Mouse (Mus musculus): Measurements from ENCODE around the gene Spats1. TPM values are rescaled to one million over a fixed set of nuclear protein-coding genes. Genes with fewer than 3 reads are reported as not detected.
A peak's percentile ranks its signal among the peaks of the same experiment; 100 is the strongest.

Gene Spats1
- polyA plus RNA-seq (2012; rRNA removed) = 0.97 and 1.3 TPM in 2 replicates

DNA sequence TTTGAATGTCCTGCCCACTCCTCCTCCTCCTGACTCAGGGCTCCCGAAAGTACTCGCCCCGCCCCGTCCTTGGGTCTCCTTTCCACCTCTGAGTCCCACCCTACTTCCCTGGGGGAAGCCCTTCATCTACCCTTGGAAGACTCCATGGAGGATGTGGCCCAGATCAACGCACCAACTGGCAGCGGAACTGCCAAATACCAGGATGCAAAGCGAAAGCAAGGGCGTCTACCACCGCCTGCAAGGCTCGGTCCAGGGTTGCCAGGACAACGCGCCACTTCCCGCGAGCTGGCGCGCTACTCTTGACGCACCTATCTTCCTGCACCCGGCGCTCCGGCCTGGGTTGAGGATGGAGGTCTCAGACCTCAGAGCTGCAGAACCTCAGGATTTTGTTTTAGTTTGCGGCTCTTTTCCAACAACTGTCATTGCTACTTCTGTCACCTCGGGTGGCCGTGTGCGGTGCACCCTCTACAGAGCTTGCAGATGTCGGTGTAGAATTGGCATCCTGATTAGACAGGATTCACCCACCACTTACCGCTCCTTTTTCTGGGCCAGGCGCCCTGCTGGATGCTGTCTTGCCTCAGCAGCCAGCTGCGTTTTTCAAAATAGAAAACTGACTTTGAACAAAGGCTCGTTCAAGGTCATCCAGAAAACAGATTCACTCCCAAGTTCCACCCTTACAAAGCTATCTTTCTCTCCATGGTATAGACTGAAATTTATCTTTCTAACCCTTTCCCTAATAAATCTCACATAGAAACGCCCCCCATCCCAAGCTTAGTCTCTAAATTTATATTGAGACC lies at the start of gene Spats1:
Gene Spats1, minus strand, starts transcription at position 747 of the 797 bp plus-strand sequence.
- peak; percentile 90 for DNase-seq (ENCODE audit: low read depth)
- TF ChIP-seq POLR2A (IDR thresholded peaks at IDR 0.05; ENCODE audit: borderline replicate concordance, extremely low read depth, insufficient read depth, insufficient read length, poor library complexity, severe bottlenecking) = peak; percentile 21; the same call in 1 of the 2 replicates
- no peak for TF ChIP-seq CTCF (IDR thresholded peaks at IDR 0.05; ENCODE audit: borderline replicate concordance, extremely low read depth, insufficient read depth, insufficient read length)

DNA sequence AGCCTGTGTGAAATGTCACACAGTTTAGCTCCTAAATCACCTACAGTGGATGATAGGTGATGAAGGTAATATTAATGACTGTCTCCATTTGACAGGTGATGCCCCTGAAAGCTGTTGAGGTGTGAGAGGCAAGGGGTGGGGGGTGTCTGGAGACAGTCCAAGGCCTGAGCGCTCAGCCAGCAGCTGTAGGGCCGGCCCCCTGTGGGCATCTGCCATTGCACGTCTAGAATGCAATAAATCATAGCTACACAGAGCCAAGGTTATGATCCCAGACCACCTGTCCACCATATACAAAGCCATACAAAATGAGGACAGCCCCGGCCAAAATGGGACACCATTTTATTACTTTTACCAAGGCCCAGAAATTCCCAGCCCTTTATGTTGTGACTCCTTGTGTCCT lies 49.7 kb upstream of the Spats1 start:
- DNase-seq (ENCODE audit: low read depth) = no peak
- TF ChIP-seq CTCF (IDR thresholded peaks at IDR 0.05; ENCODE audit: borderline replicate concordance, extremely low read depth, insufficient read depth, insufficient read length) (no peak), POLR2A (IDR thresholded peaks at IDR 0.05; ENCODE audit: borderline replicate concordance, extremely low read depth, insufficient read depth, insufficient read length, poor library complexity, severe bottlenecking) (no peak)

DNA sequence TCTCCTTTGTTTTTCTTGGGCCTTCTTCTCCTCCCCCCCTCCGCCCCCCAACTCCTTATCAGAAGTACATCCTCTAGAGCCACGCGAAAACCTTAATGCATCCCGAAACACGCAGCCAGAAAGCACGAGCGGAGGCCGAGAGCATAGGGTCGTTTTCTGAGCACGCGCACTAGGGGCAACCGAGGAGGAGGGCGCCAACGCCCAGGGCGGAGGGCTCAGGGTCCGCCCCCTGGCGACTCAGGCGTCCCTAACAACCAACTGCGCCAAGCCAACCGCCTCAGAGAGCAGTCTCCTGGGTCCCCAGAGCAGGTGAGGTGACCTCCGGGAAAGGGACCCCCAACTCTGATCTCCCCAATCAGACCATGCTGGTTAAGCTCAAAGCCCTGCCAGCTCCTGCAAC lies 48.0 kb upstream of the Spats1 start, which contains the start of gene Tcte1:
Gene Tcte1, plus strand, starts transcription at position 172 of the 400 bp plus-strand sequence.
- no peak for TF ChIP-seq POLR2A (IDR thresholded peaks at IDR 0.05; ENCODE audit: borderline replicate concordance, extremely low read depth, insufficient read depth, insufficient read length, poor library complexity, severe bottlenecking)
- no peak for TF ChIP-seq CTCF (IDR thresholded peaks at IDR 0.05; ENCODE audit: borderline replicate concordance, extremely low read depth, insufficient read depth, insufficient read length)
- DNase-seq (ENCODE audit: low read depth) = peak; percentile 82

DNA sequence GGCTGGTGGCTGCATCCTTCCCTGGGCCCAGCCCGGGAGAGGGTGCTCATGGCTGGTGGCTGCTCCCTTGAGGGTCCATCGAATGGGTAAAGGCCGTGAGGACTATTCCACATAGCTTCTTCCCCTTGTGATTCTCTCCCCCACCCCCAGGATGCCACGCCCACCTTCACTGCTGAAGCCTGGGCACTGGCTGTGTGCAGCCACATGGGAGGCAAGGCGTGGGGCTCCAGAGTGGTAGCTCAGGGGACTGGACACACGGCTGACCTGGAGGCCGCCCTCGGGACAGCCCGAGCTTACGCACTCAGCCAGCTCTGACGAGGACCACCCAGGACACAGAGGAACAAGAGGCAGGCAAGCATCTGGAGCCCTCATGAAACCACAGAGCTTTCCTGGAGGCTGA lies 44.9 kb upstream of the Spats1 start:
- TF ChIP-seq POLR2A (IDR thresholded peaks at IDR 0.05; ENCODE audit: borderline replicate concordance, extremely low read depth, insufficient read depth, insufficient read length, poor library complexity, severe bottlenecking) = no peak
- no peak for TF ChIP-seq CTCF (IDR thresholded peaks at IDR 0.05; ENCODE audit: borderline replicate concordance, extremely low read depth, insufficient read depth, insufficient read length)
- DNase-seq (ENCODE audit: low read depth) = no peak

DNA sequence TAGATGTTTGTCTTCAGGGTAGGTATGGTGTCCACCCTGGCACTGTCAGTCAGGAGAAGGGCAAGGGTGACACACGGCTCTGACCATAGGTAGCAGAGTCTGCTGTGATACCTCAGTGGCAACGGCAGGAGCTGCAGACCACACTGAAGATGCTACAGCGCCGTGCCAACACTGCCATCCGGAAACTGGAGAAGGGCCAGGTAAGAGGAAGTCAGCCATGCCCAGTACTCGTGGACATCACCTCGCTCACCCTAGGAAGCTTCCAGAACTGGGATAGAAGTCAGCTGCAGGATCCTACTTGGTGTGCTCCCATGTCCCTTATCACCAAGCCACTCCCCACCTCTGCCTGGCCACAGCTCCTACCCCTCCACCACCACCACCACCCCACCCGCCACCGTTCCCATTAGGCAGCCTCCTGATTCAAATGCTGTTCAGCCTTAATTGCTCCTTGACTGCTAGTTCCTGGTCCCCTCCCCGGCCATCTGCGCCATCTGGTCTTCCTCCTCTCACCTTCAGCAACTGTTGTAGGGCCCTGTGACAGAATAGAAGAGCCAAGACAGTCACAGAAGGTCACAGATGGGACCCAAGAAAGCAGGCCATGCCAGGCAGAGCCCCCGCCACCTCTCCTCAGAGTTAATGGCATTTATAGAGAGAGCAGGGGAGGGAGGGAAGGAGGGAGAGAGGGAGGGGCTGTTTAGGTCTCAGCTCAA lies 43.7 kb upstream of the Spats1 start:
- TF ChIP-seq CTCF (IDR thresholded peaks at IDR 0.05; ENCODE audit: borderline replicate concordance, extremely low read depth, insufficient read depth, insufficient read length) (no peak), POLR2A (IDR thresholded peaks at IDR 0.05; ENCODE audit: borderline replicate concordance, extremely low read depth, insufficient read depth, insufficient read length, poor library complexity, severe bottlenecking) (no peak)
- peak; percentile 74 for DNase-seq (ENCODE audit: low read depth)

DNA sequence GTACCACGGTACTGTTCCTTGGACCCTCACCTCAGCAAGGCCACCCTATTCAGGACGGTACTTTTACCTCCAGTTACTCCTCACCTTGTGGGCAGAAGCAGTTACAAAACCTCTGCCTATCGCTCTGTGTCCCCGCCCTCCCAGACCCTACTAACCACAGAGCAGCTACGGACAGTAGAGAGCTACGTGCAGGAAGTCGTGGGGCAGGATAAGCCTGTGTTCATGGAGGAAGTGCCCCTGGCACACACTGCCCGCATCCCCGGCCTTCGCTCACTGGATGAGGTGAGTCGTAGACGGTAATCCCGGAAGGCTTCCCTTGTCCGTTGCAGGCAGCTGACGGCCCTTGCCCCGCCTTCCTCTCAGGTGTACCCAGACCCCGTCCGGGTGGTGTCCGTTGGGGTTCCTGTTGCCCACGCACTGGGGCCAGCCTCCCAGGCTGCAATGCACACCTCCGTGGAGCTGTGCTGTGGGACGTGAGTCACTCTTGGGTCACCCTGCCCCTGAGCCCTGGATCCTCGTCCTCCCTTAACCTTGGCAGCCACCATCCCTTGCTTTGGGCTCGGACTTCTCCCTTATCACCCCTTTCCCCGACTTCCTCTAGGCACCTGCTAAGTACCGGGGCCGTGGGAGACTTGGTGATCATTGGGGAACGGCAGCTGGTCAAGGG lies 42.5 kb upstream of the Spats1 start:
- DNase-seq (ENCODE audit: low read depth) = no peak

DNA sequence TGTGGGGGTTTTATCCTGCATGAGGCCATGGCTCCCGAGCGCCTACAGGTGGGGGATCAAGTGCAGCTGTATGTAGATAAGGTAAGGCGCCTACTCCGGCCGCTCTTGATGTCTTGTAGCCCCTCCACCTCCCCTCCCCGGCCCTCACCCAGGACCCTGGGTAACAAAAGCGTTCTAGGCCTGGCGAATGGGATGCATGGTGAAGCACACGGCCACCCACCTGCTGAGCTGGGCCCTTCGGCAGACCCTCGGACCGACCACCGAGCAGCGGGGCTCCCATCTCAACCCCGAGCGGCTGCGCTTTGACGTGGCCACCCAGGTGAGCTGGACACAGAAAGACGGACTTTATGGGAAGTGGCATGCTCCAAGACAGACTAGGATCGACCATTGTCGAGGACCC lies 41.9 kb upstream of the Spats1 start:
- TF ChIP-seq CTCF (IDR thresholded peaks at IDR 0.05; ENCODE audit: borderline replicate concordance, extremely low read depth, insufficient read depth, insufficient read length) = no peak
- no peak for TF ChIP-seq POLR2A (IDR thresholded peaks at IDR 0.05; ENCODE audit: borderline replicate concordance, extremely low read depth, insufficient read depth, insufficient read length, poor library complexity, severe bottlenecking)
- no peak for DNase-seq (ENCODE audit: low read depth)

More for the DNA sequence above, 42.5 kb upstream of the Spats1 start:
- TF ChIP-seq CTCF (IDR thresholded peaks at IDR 0.05; ENCODE audit: borderline replicate concordance, extremely low read depth, insufficient read depth, insufficient read length) (no peak), POLR2A (IDR thresholded peaks at IDR 0.05; ENCODE audit: borderline replicate concordance, extremely low read depth, insufficient read depth, insufficient read length, poor library complexity, severe bottlenecking) (no peak)

DNA sequence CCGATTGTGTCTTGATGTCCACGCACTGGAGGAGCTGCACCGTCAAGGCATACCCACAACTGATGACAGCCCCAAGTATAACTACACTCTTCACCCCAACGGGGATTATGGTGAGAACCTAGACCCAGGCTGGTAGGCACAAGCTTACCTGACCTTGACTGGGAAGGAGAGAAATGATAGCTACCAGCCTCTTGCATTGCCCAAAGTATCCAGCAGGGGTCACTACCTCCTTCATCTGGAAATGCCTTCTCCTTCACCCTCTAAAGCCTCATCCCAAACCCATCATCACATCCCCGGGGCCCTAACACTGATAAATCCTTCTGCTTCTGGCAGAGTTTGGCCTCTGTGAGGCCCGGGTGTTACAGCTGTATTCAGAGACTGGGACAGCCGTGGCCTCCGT lies 41.3 kb upstream of the Spats1 start:
- TF ChIP-seq POLR2A (IDR thresholded peaks at IDR 0.05; ENCODE audit: borderline replicate concordance, extremely low read depth, insufficient read depth, insufficient read length, poor library complexity, severe bottlenecking) = no peak
- peak; percentile 86 for TF ChIP-seq CTCF (IDR thresholded peaks at IDR 0.05; ENCODE audit: borderline replicate concordance, extremely low read depth, insufficient read depth, insufficient read length)
- peak; percentile 84 for DNase-seq (ENCODE audit: low read depth)

DNA sequence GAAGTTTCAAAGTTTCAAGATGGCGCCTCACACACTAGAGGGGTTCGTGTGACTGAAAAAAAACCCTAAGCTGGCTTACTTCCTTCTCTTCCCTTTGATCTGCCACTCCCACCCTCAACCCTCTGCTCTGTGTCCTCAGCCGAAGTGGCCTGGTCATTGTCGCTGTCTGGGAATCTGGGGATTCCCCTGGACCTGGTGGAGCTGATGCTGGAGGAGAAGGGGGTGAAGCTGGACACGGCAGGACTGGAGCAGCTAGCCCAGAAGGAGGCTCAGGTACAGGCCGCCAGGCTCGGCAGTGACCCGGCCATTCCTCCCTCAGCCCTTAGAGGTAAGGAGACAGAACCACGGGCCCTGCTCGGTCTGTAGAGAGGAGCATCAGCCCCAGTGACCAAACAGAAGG lies 40.6 kb upstream of the Spats1 start:
- DNase-seq (ENCODE audit: low read depth) = no peak
- TF ChIP-seq CTCF (IDR thresholded peaks at IDR 0.05; ENCODE audit: borderline replicate concordance, extremely low read depth, insufficient read depth, insufficient read length) (no peak), POLR2A (IDR thresholded peaks at IDR 0.05; ENCODE audit: borderline replicate concordance, extremely low read depth, insufficient read depth, insufficient read length, poor library complexity, severe bottlenecking) (no peak)

DNA sequence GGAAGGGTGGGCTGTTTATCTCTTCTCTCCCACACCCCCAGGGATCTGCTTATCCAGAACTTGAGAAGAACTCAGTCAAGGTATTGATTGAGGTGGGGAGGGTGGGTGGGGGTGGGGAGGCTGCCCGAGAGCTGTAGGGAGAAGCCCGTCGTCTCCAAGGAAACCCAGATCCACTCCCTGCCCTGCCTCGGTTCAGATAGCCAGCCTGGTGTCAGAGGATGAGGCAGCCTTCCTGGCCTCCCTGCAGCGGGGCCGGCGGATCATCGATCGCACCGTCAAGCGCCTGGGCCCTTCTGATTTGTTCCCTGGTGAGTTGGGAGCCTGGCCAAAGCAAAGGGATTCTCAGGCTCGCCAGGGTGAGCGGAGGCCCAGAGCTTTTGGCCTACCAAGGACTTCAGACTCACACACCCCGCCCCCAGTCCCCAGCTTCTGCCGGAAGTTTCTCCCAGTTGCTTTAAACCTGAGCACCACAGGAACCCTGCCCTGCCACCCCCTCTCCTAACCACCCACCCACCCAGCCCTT lies 40.0 kb upstream of the Spats1 start:
- DNase-seq (ENCODE audit: low read depth) = no peak

DNA sequence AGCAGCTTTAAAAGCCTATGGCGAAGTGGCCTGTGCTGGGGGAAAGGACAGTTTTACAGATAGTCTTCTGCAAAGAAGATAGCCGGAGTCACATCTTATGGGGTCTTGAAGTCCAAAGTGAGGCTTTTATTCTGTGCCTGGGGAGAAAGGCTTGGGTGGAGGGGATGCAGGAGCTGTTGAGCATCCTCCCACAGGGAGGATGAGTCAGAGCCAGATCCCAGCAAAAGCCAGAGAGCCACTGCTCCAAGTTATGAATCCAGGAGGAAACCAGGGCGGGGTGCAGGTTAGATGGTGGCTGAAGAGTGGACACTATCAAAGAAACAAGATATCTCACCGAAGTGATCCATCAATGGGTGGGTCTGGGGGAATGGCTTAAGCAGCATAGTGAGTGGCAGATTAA lies 36.5 kb upstream of the Spats1 start:
- no peak for DNase-seq (ENCODE audit: low read depth)
- TF ChIP-seq POLR2A (IDR thresholded peaks at IDR 0.05; ENCODE audit: borderline replicate concordance, extremely low read depth, insufficient read depth, insufficient read length, poor library complexity, severe bottlenecking) (no peak), CTCF (IDR thresholded peaks at IDR 0.05; ENCODE audit: borderline replicate concordance, extremely low read depth, insufficient read depth, insufficient read length) (no peak)

More for the DNA sequence above, 40.0 kb upstream of the Spats1 start:
- TF ChIP-seq CTCF (IDR thresholded peaks at IDR 0.05; ENCODE audit: borderline replicate concordance, extremely low read depth, insufficient read depth, insufficient read length) = no peak
- TF ChIP-seq POLR2A (IDR thresholded peaks at IDR 0.05; ENCODE audit: borderline replicate concordance, extremely low read depth, insufficient read depth, insufficient read length, poor library complexity, severe bottlenecking) = no peak
